Mouse (Mus musculus) ES-Bruce4 (cell line): ENCODE data around the gene Scn1b.

Source experiments
- CTCF ChIP-seq: IDR thresholded peaks from one replicate; pipeline ENCODE4 v1.8.1; 2011; ENCODE audit warnings: low read depth, low read length
- EP300 ChIP-seq: IDR thresholded peaks from 2 replicates; pipeline ENCODE4 v1.6.1; 2011; ENCODE audit warnings: low read depth, low read length; ENCODE audit not compliant: insufficient read depth

DNA sequence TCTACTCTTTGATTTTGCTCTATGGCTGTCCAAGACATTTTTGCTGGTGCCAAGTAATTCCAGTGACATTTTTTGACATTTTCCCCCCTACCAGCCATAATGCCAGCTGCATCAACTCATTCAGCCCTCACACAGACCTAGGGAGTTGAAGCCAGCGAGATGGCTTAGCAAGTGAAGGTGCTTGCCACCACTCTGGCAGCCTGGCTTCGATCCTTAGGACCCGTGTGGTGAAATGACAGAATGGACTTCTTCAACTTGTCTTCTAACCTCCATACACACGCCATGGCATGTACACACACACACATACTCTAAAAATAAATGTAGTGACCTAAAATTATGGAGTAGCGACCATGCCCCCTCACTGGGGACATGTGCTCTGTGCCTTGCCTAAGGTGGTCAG, 2.4 kb downstream of the Scn1b start:
- TF ChIP-seq CTCF = no peak
- no peak for TF ChIP-seq EP300
